Mouse (Mus musculus): ENCODE results near the gene Ubfd1.

DNA sequence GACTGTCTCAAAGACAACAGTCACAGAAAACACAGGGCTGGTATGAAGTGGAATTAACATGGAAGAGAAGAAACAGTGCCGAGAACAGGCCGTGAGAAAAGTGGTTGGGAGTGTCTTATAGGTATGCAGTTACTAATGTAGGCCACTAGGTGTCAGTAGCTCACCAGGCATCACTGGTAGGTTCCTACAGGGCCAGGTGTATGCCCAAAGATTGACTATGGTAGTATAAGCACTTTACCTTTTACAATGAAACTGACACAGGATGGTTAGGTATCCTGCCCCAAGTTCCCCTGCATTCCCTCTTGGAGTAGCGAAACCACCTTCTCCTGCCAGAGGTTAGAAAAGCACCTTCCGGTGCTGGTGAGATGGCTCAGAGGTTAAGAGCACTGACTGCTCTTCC lies 32.2 kb downstream of the Ubfd1 start:
- TF ChIP-seq POLR2A (IDR thresholded peaks at IDR 0.05; ENCODE audit: extremely low read depth, insufficient read depth, low read length) (no peak), CTCF (IDR thresholded peaks at IDR 0.05; ENCODE audit: extremely low read depth, insufficient read depth, low read length) (peak; percentile 78)

All from cortical plate, adult 2 months (tissue).